Mouse (Mus musculus) embryonic facial prominence, embryonic 12.5 days (tissue): ENCODE measurements around the gene Pink1. TPM values are rescaled to one million over a fixed set of nuclear protein-coding genes. Genes with fewer than 3 reads are reported as not detected.

Experiments
- ATAC-seq: fragments of 200-750 bp; cut with Nextera tagmentation; 2 replicates; pipeline ENCODE4 v1.8.0; 2017; ENCODE audit not compliant: insufficient number of reproducible peaks, insufficient read depth, low FRiP score, low TSS enrichment
- H3K27ac ChIP-seq: fragments of 300-500 bp; sonication (generic); 2 replicates; pipeline ENCODE4 v1.5.1; 2016; ENCODE audit warnings: mild to moderate bottlenecking
- H3K27me3 ChIP-seq: fragments of 300-500 bp; sonication (generic); 2 replicates; pipeline ENCODE4 v1.6.1; 2016; ENCODE audit warnings: mild to moderate bottlenecking, moderate library complexity
- H3K36me3 ChIP-seq: fragments of 300-500 bp; sonication (generic); 2 replicates; pipeline ENCODE4 v1.6.1; 2016; ENCODE audit warnings: mild to moderate bottlenecking
- H3K4me1 ChIP-seq: fragments of 300-500 bp; sonication (generic); 2 replicates; pipeline ENCODE4 v1.6.1; 2016
- H3K4me2 ChIP-seq: fragments of 300-500 bp; sonication (generic); replicated peaks from 2 replicates; pipeline ENCODE4 v1.6.1; 2016; ENCODE audit warnings: mild to moderate bottlenecking, moderate library complexity
- H3K4me3 ChIP-seq: fragments of 300-500 bp; sonication (generic); 2 replicates; pipeline ENCODE4 v1.5.1; 2016; ENCODE audit warnings: mild to moderate bottlenecking
- H3K9ac ChIP-seq: fragments of 300-500 bp; sonication (generic); 2 replicates; pipeline ENCODE4 v1.6.1; 2016; ENCODE audit warnings: mild to moderate bottlenecking, moderate library complexity
- H3K9me3 ChIP-seq: fragments of 300-500 bp; sonication (generic); 2 replicates; pipeline ENCODE4 v1.6.1; 2016; ENCODE audit warnings: mild to moderate bottlenecking, moderate library complexity
- WGBS: fragments of 180-500 bp; shearing (Covaris S2); methylation state at CpG from one replicate; pipeline ENCODE4 v1.1.7; 2016; 5-methylcytosine and 5-hydroxymethylcytosine counted together
- polyA plus RNA-seq: library from polyadenylated mRNA; unstranded; fragments of >200 nt; fragmentation: Nextera tagmentation; extraction: Ambion mirVana; gene quantifications from 2 replicates; pipeline ENCODE4 v1.2.1, GENCODE M21; 2016

Gene Pink1
- polyA plus RNA-seq, 1 experiment from 2014 or later: 54.9 TPM

GRCm38 (mm10) chr4:138310311-138310910 is 15.7 kb downstream of the Pink1 start:
- ATAC-seq: no peak
- H3K4me1 ChIP-seq: peaks cover 6% of the 10 kb centered on the region
- no peak overlapping the region for H3K27ac ChIP-seq
- H3K4me2 ChIP-seq: no peak overlapping the region
- no peaks in the 10 kb centered on the region for H3K9me3 ChIP-seq
- no peak overlapping the region for H3K4me3 ChIP-seq
- H3K9ac ChIP-seq: no peak overlapping the region
- H3K36me3 ChIP-seq: peaks cover 86% of the 10 kb centered on the region
- no peaks in the 10 kb centered on the region for H3K27me3 ChIP-seq
- WGBS: 93% methylated on average over 19 of the region's 19 CpGs

DNA sequence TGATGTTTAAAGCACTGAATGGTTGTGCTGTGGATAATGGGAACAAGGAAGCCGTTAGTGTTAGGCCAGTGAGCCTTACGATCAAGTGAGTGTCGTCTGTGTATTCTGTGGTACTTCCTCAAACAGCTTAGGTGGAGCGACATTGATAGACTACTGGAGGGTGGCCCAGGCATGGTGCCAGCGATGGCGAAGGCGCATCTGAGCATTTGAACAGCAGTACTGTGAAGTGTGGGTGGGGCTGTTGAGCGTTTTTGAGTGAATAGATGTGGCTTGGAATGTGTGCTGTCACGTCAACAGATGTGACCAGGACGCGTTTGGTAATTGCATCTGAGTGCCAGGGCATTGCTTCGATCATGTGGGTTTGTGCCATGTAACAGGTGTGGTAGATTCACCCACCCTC is 18.4 kb downstream of the Pink1 start:
- Histone ChIP-seq H3K9ac (no peak overlapping the region), H3K9me3 (no peaks in the 10 kb centered on the region), H3K36me3 (peaks cover 62% of the 10 kb centered on the region), H3K4me2 (no peak overlapping the region), H3K27me3 (no peaks in the 10 kb centered on the region), H3K4me3 (no peak overlapping the region), H3K27ac (no peak overlapping the region), H3K4me1 (peaks cover 14% of the 10 kb centered on the region)
- WGBS: 94% methylated on average over 12 of the region's 12 CpGs
- ATAC-seq: no peak

DNA sequence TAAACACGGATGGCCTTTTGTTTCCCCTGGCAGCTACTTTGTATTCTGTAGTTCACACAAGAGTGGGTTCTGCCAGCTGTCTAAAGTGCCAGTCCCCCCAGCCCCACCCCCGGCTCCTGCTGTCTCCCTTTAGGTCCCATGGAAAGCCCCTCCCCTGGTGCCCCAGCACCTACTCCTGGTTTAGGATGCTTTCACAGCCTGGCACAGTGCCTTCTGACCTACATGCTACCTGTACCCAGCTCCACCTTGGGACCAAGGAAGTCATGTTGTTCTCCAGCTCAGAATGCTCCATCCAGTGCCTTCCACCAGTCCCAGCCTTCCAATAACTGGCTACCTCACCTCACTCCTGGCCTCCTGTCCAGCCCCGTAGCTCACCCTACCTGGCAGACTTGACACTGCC is 19.1 kb downstream of the Pink1 start:
- Histone ChIP-seq H3K36me3 (peaks cover 55% of the 10 kb centered on the region), H3K4me3 (no peak overlapping the region), H3K27ac (no peak overlapping the region), H3K4me2 (no peak overlapping the region), H3K9me3 (no peaks in the 10 kb centered on the region), H3K4me1 (peaks cover 14% of the 10 kb centered on the region), H3K9ac (no peak overlapping the region), H3K27me3 (no peaks in the 10 kb centered on the region)
- ATAC-seq: no peak
- 92% methylated on average over 3 of the region's 3 CpGs for WGBS

DNA sequence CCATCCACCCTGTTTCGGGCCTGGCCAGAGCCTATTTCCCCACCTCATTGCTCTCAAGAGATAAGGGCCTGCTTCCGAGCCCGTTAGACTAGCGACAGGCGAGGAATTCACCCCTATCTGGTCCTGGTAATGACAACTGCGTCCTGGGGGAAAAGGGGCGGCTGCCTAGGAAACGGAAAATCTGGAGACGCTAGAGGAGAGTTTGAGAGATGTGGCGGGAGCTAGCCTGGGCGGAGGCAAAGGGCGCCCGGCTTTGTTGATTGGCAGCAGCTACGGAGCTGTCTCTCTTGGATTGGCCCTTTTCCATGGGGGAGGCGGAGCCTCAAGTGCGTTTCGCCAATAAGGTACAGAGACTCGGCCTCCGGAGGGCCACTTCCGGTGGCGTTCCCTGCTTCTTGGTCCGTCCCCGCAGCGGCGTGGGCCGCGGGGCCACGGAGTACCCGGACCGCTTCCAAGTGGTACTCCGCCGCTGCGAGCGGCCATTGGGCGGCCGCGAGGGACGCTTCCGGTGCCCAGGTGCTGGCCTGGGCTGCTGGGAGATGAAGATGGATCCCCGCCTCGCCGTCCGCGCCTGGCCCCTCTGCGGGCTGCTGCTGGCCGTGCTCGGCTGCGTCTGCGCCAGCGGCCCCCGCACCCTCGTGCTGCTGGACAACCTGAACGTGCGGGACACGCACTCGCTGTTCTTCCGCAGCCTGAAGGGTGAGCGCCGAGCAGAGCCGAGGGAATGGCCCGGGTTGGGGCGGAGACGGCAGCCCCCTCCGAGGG is 21.6 kb downstream of the Pink1 start, which contains the start of gene Ddost:
Gene Ddost (plus strand): TSS at position 391 of the 765 bp plus-strand sequence.
- H3K9me3 ChIP-seq: no peaks in the 10 kb centered on the region
- under 1% methylated on average over 64 of the region's 64 CpGs for WGBS
- peaks cover 14% of the 10 kb centered on the region for H3K4me1 ChIP-seq
- H3K4me2 ChIP-seq: peak within 1 kb of the TSS; percentile 90
- peak within 1 kb of the TSS; percentile 77 for H3K27ac ChIP-seq
- ATAC-seq: peak; percentile 99
- peak within 1 kb of the TSS; percentile 96 for H3K4me3 ChIP-seq
- peak within 1 kb of the TSS; percentile 90 for H3K9ac ChIP-seq
- H3K36me3 ChIP-seq: peaks cover 31% of the 10 kb centered on the region
- no peaks in the 10 kb centered on the region for H3K27me3 ChIP-seq

DNA sequence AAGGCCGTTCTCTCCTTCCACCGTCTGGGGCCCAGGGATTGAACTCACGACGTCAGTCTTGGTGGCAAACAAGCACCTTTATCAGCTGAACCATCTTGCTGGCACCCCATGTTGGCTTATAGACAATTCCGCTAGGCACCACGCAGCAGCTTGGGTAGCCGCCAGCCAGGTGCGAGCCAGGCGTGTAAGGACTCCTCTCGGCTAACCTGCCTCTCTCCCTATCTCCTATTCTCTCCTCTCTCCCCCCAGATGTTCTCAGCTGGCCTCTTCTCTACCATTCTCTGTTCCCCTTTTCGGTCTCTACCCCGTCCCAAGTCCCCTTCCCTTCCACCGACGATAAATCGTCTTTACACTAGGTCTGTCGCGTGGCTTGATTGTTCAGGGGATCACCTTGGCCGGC is 22.4 kb downstream of the Pink1 start:
- Histone ChIP-seq H3K4me3 (peak overlapping the region; percentile 96), H3K9me3 (no peaks in the 10 kb centered on the region), H3K4me1 (peaks cover 14% of the 10 kb centered on the region), H3K27me3 (no peaks in the 10 kb centered on the region), H3K9ac (peak overlapping the region; percentile 76), H3K27ac (peak overlapping the region; percentile 75), H3K36me3 (peaks cover 23% of the 10 kb centered on the region), H3K4me2 (peak overlapping the region; percentile 90)
- ATAC-seq: no peak
- 16% methylated on average over 18 of the region's 18 CpGs for WGBS

GRCm38 (mm10) chr4:138303011-138303410 is 23.1 kb downstream of the Pink1 start:
- no peak for ATAC-seq
- Histone ChIP-seq H3K27me3 (no peaks in the 10 kb centered on the region), H3K4me3 (no peak overlapping the region), H3K36me3 (peaks cover 16% of the 10 kb centered on the region), H3K27ac (no peak overlapping the region), H3K4me2 (no peak overlapping the region), H3K9me3 (no peaks in the 10 kb centered on the region), H3K4me1 (peaks cover 14% of the 10 kb centered on the region), H3K9ac (no peak overlapping the region)
- WGBS: 89% methylated on average over 3 of the region's 3 CpGs

- Histone ChIP-seq H3K4me1 (peaks cover 14% of the 10 kb centered on the region), H3K9ac (no peak overlapping the region), H3K4me3 (no peak overlapping the region), H3K36me3 (no peaks in the 10 kb centered on the region; the same call in 1 of the 2 replicates), H3K4me2 (no peak overlapping the region), H3K27me3 (no peaks in the 10 kb centered on the region), H3K27ac (no peak overlapping the region), H3K9me3 (no peaks in the 10 kb centered on the region)
- 87% methylated on average over 10 of the region's 10 CpGs for WGBS
- no peak for ATAC-seq
These were observed 24.8 kb downstream of the Pink1 start for GRCm38 (mm10) chr4:138301271-138301780.

DNA sequence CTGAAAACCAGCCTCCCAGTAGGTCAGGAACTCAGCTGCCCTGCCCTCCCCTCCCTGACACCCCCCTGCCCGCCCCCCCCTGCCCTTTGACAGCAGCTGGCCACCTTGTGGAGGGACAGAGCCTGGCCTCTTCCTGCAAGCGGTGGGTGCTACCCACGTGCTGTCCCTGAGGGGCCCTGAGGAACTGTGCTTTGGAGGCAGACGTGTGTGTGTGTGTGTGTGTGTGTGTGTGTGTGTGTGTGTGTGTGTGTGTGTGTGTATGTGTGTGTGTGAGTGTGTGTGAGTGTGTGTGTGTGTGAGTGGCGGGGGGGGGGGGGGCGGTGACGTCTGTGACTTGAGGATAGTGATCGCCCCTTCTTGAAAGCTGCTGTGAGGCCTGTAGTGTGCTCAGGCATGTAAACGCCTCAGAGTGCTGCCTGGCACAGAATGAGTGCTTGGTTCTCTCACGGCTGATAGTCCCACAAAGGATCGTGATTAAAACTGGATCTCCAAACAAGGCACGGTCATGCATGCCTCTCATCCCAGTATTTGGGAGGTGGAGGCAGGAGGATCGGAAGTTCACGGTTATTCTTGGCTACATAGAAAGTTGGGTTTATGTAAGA is 32.1 kb downstream of the Pink1 start:
- ATAC-seq: peak; percentile 15; the same call in 1 of the 2 replicates
- H3K4me1 ChIP-seq: no peaks in the 10 kb centered on the region
- H3K9me3 ChIP-seq: no peaks in the 10 kb centered on the region
- no peak overlapping the region for H3K4me3 ChIP-seq
- H3K27ac ChIP-seq: no peak overlapping the region
- no peaks in the 10 kb centered on the region for H3K27me3 ChIP-seq
- 80% methylated on average over 11 of the region's 14 CpGs for WGBS
- H3K4me2 ChIP-seq: no peak overlapping the region
- H3K36me3 ChIP-seq: no peaks in the 10 kb centered on the region
- H3K9ac ChIP-seq: no peak overlapping the region

DNA sequence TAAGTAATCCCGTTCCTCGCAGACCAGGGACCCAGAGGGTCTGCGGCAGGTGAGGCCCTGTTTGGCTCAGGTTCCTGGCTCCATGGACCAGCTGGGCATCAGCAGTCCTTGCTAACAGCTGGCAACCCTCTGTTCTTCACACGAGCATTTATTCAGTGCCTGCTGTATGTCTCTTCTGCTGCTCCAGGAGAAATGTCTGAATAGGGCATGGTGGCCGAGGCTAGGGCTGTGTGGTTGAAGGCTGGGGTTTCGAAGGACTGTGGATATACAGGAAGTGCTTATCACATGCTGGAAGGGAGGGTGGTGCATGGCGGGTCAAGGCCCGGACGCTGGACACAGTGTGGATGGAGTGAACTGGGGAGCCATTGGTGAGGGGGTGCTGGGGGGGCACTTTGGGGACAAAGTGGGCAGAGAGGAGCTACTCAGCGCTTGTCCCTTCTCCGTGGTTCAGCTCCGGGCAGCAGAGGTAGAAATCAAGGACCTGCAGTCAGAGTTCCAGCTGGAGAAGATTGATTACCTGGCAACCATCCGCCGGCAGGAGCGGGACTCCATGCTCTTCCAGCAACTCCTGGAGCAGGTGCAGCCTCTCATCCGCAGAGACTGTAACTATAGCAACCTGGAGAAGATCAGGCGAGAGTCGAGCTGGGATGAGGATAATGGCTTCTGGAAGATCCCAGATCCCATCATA is 32.7 kb downstream of the Pink1 start:
- H3K4me3 ChIP-seq: no peak overlapping the region
- no peaks in the 10 kb centered on the region for H3K4me1 ChIP-seq
- H3K27ac ChIP-seq: no peak overlapping the region
- H3K9me3 ChIP-seq: no peaks in the 10 kb centered on the region
- 80% methylated on average over 18 of the region's 18 CpGs for WGBS
- no peak for ATAC-seq
- no peak overlapping the region for H3K9ac ChIP-seq
- no peaks in the 10 kb centered on the region for H3K36me3 ChIP-seq
- H3K27me3 ChIP-seq: no peaks in the 10 kb centered on the region
- no peak overlapping the region for H3K4me2 ChIP-seq

GRCm38 (mm10) chr4:138292028-138292427 is 34.1 kb downstream of the Pink1 start:
- no peak for ATAC-seq
- H3K9me3 ChIP-seq: no peaks in the 10 kb centered on the region
- no peaks in the 10 kb centered on the region for H3K4me1 ChIP-seq
- H3K4me2 ChIP-seq: no peak overlapping the region
- H3K27me3 ChIP-seq: no peaks in the 10 kb centered on the region
- H3K9ac ChIP-seq: no peak overlapping the region
- no peak overlapping the region for H3K4me3 ChIP-seq
- no peaks in the 10 kb centered on the region for H3K36me3 ChIP-seq
- H3K27ac ChIP-seq: no peak overlapping the region
- WGBS: 88% methylated on average over 13 of the region's 13 CpGs

- Histone ChIP-seq H3K27me3 (no peaks in the 10 kb centered on the region), H3K4me1 (no peaks in the 10 kb centered on the region), H3K36me3 (no peaks in the 10 kb centered on the region), H3K4me3 (no peak overlapping the region), H3K27ac (no peak overlapping the region), H3K4me2 (no peak overlapping the region), H3K9ac (no peak overlapping the region), H3K9me3 (no peaks in the 10 kb centered on the region)
- 83% methylated on average over 7 of the region's 7 CpGs for WGBS
- ATAC-seq: no peak
These were observed 37.4 kb downstream of the Pink1 start for GRCm38 (mm10) chr4:138288691-138289090.
